Mouse (Mus musculus) monocyte, adult 5-6 weeks (primary cell): ENCODE data around the gene Irx1. TPM values are rescaled to one million over a fixed set of nuclear protein-coding genes. Genes with fewer than 3 reads are reported as not detected.

Experiments used
- ATAC-seq: fragments of 153-309, 156-312 bp; replicated peaks from 2 replicates; pipeline ENCODE4 v1.8.0; 2017; ENCODE audit warnings: mild to moderate bottlenecking; ENCODE audit not compliant: low TSS enrichment, insufficient number of reproducible peaks, severe bottlenecking, poor library complexity, low FRiP score
- total RNA-seq: library from RNA; stranded (forward); fragments of 200-1000, 200-491, 200-594 nt; gene quantifications from 3 replicates; pipeline ENCODE4 v1.2.3, GENCODE M21; 2017

Irx1 gene
- total RNA-seq, 1 experiment from 2014 or later = not detected

DNA sequence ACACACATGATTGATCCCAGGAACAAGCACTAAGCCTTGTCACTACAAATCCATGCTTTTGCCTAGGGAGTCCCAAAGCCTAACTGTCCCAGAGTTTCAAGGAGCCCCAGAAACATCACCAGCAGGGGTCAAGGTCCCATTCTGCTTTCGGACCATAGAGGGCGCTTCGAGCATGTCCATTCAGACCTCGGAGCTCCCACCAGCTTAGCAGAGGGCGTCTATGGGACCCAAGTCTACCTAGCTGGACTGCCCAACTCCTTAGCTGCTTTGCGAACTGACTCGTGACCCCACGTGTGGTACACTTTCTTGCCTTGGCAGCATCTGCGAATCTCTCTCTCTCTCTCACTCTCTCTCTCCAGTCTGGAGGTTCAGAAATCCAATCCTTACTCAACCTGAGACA is 7.0 kb downstream of the Irx1 start:
- no peak for ATAC-seq

DNA sequence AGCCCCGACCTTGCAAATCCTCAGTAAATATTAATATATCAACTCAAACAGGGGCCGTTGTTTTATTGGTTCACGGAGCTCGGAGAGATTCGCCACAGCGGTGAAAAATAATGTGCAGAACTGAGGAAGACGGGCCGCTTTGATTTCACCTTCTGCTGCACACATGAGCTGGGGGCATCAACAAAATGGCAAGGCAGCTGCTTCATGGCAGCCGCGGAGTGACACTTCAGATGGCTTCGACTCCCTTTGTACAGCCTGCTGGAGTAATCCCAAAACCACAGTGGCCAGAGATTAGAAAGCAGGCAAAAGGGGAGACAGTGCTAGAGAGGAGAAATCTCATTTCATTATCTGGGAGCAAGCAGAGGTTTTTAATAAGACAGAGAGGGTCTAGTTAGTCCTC is 11.6 kb downstream of the Irx1 start:
- no peak for ATAC-seq

DNA sequence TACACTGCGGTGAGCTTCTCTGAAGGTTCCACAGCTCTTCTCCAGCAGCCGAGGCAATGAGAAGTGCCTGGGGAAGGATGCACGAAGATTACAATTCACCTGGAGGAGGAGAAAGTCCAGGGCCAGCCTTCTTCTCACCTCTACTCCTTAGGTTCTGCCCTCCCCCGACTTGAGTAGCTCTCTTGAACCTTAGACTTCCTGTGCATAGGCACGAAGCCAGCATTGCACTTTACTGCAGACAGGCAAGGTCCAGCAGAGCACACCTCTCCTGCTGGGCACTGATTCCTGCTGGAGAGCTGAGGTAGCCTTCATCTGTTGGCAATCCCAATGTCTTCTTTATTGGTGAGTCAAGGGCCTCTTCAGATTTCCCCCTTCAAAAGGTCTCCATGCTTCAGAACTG is 13.7 kb downstream of the Irx1 start:
- ATAC-seq = no peak

DNA sequence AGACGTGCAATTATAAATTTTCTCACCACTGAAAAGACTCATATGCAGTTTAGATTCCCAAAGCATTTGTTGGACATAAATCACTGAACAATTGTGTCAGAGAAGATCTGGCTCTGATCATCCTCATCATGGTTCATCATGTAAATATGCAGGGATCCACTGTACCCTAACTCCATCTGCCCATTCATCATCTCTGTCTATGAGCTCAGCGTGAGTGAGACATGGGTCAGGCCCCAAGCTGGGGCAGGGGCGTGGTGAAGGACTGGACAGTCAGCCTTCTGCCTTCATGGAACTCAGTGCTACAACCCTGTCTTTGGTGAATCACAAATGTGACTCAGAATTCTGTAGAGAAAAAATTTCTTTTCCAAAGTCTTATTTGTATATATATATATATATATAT is 53.2 kb downstream of the Irx1 start:
- ATAC-seq = no peak
